Mouse (Mus musculus) adipocyte (in vitro differentiated cells): ENCODE data around the gene Armc2.
"Not testable (repeated sequence)": the region's sequence is repeated elsewhere in the genome, so short reads cannot be mapped to it uniquely, and the experiment has no call there.

Experiments used
- DNase-seq: peaks from one replicate; pipeline ENCODE4 v3.0.0-alpha.2; 2016; ENCODE audit warnings: low spot score

Armc2 gene

GRCm38 (mm10) chr10:41967915-41968635 lies 50.2 kb downstream of the Armc2 start:
- no peak for DNase-seq

GRCm38 (mm10) chr10:41962725-41963124 lies 55.5 kb downstream of the Armc2 start:
- no peak for DNase-seq

- peak; percentile 20 for DNase-seq
Observed at GRCm38 (mm10) chr10:41959808-41960207, 58.4 kb downstream of the Armc2 start.

- no peak for DNase-seq
Observed at GRCm38 (mm10) chr10:41958677-41959274, 59.5 kb downstream of the Armc2 start.

GRCm38 (mm10) chr10:41957421-41958225 lies 60.6 kb downstream of the Armc2 start:
- no peak for DNase-seq

- no peak for DNase-seq
Observed at GRCm38 (mm10) chr10:41953528-41953864, 64.7 kb downstream of the Armc2 start.

GRCm38 (mm10) chr10:41952850-41953527 lies 65.3 kb downstream of the Armc2 start:
- DNase-seq = no peak

GRCm38 (mm10) chr10:41952354-41952753 lies 65.9 kb downstream of the Armc2 start:
- not testable (repeated sequence) for DNase-seq

GRCm38 (mm10) chr10:41939090-41939489 lies 79.2 kb downstream of the Armc2 start:
- DNase-seq = no peak

- DNase-seq = no peak
Observed at GRCm38 (mm10) chr10:41937176-41937575, 81.1 kb downstream of the Armc2 start.

GRCm38 (mm10) chr10:41936100-41936499 lies 82.1 kb downstream of the Armc2 start:
- DNase-seq = peak; percentile 75

GRCm38 (mm10) chr10:41935476-41935829 lies 82.8 kb downstream of the Armc2 start:
- no peak for DNase-seq

- DNase-seq = peak; percentile 96
Observed at GRCm38 (mm10) chr10:41934633-41935475, 83.4 kb downstream of the Armc2 start.

GRCm38 (mm10) chr10:41933536-41933935 lies 84.7 kb downstream of the Armc2 start:
- DNase-seq = peak; percentile 49

GRCm38 (mm10) chr10:41932943-41933342 lies 85.3 kb downstream of the Armc2 start:
- DNase-seq = no peak

GRCm38 (mm10) chr10:41931962-41932361 lies 86.3 kb downstream of the Armc2 start:
- DNase-seq = no peak

GRCm38 (mm10) chr10:41930966-41931365 lies 87.3 kb downstream of the Armc2 start:
- DNase-seq = no peak

GRCm38 (mm10) chr10:41926726-41927125 lies 91.5 kb downstream of the Armc2 start:
- DNase-seq = peak; percentile 43

- DNase-seq = no peak
Observed at GRCm38 (mm10) chr10:41912290-41912994, 105.8 kb downstream of the Armc2 start.

GRCm38 (mm10) chr10:41908899-41909298 lies 109.3 kb downstream of the Armc2 start:
- DNase-seq = no peak

- DNase-seq = no peak
Observed at GRCm38 (mm10) chr10:41907950-41908349, 110.3 kb downstream of the Armc2 start.
